Mouse (Mus musculus): Measurements from ENCODE around the gene Kcnq1. TPM values are rescaled to one million over a fixed set of nuclear protein-coding genes. Genes with fewer than 3 reads are reported as not detected.

Kcnq1 gene
- polyA plus RNA-seq, 1 experiment from 2014 or later, result 0.63 TPM

DNA sequence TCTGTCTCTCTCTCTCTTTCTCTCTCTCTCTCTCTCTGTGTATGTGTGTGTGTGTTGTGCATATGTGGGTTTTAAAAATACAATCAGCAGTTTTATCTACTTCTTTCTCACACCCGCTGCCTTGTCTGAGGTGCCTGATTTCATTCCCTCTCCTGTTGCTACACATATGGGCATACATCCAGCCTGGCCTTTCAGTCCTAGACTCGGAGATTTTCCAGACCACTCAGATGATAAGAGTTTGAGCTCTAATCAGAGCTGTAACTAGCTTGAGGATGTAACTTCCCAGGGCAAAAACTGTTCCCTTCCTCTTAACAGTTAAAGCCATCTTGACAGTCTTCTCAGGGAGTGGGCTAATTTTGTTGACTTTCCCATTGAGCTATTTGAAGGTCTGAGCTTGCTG, 265.2 kb downstream of the Kcnq1 start:
- no peaks in the 10 kb centered on the region for H3K27me3 ChIP-seq (ENCODE audit: insufficient read depth, low read length)
- TF ChIP-seq EP300 (IDR thresholded peaks at IDR 0.05; ENCODE audit: low read depth) (no peak), CTCF (IDR thresholded peaks at IDR 0.05; ENCODE audit: low read depth) (no peak)
- no peak overlapping the region for H3K4me2 ChIP-seq (ENCODE audit: low read depth, low read length)
- no peaks in the 10 kb centered on the region for H3K9me3 ChIP-seq (ENCODE audit: low read length)
- no peaks in the 10 kb centered on the region for H3K4me1 ChIP-seq (ENCODE audit: insufficient read depth)
- no peak overlapping the region for H3K4me3 ChIP-seq (ENCODE audit: low read depth, low read length)
- no peaks in the 10 kb centered on the region for H3K36me3 ChIP-seq (replicated peaks; ENCODE audit: insufficient read depth, low read length)
- ATAC-seq (no peak), DNase-seq (no peak)
- no peak overlapping the region for H3K27ac ChIP-seq (ENCODE audit: low read depth)
- no peak overlapping the region for H3K9ac ChIP-seq (replicated peaks)
- WGBS (ENCODE audit: insufficient replicate concordance), result 58% methylated on average over 2 of the region's 2 CpGs

- Histone ChIP-seq H3K9me3 (ENCODE audit: low read length) (no peaks in the 10 kb centered on the region), H3K9ac (replicated peaks) (no peak overlapping the region), H3K27ac (ENCODE audit: low read depth) (no peak overlapping the region), H3K27me3 (ENCODE audit: insufficient read depth, low read length) (no peaks in the 10 kb centered on the region), H3K4me1 (ENCODE audit: insufficient read depth) (no peaks in the 10 kb centered on the region), H3K36me3 (replicated peaks; ENCODE audit: insufficient read depth, low read length) (no peaks in the 10 kb centered on the region), H3K4me3 (ENCODE audit: low read depth, low read length) (no peak overlapping the region), H3K4me2 (ENCODE audit: low read depth, low read length) (no peak overlapping the region)
- WGBS (ENCODE audit: insufficient replicate concordance), result 37% methylated on average over 3 of the region's 3 CpGs
- ATAC-seq (no peak), DNase-seq (no peak)
- no peak for TF ChIP-seq EP300 (IDR thresholded peaks at IDR 0.05; ENCODE audit: low read depth)
- no peak for TF ChIP-seq CTCF (IDR thresholded peaks at IDR 0.05; ENCODE audit: low read depth)
Measured at GRCm38 (mm10) chr7:143373265-143373664, 267.1 kb downstream of the Kcnq1 start.

GRCm38 (mm10) chr7:143375945-143376344, 269.8 kb downstream of the Kcnq1 start:
- no peak for ATAC-seq
- H3K27me3 ChIP-seq (ENCODE audit: insufficient read depth, low read length), result no peaks in the 10 kb centered on the region
- no peaks in the 10 kb centered on the region for H3K4me1 ChIP-seq (ENCODE audit: insufficient read depth)
- TF ChIP-seq CTCF (IDR thresholded peaks at IDR 0.05; ENCODE audit: low read depth), result no peak
- TF ChIP-seq EP300 (IDR thresholded peaks at IDR 0.05; ENCODE audit: low read depth), result no peak
- H3K4me2 ChIP-seq (ENCODE audit: low read depth, low read length), result no peak overlapping the region
- no peaks in the 10 kb centered on the region for H3K9me3 ChIP-seq (ENCODE audit: low read length)
- DNase-seq, result no peak
- no peak overlapping the region for H3K4me3 ChIP-seq (ENCODE audit: low read depth, low read length)
- H3K9ac ChIP-seq (replicated peaks), result no peak overlapping the region
- H3K36me3 ChIP-seq (replicated peaks; ENCODE audit: insufficient read depth, low read length), result no peaks in the 10 kb centered on the region
- H3K27ac ChIP-seq (ENCODE audit: low read depth), result no peak overlapping the region
- WGBS (ENCODE audit: insufficient replicate concordance), result 84% methylated on average over 16 of the region's 16 CpGs

DNA sequence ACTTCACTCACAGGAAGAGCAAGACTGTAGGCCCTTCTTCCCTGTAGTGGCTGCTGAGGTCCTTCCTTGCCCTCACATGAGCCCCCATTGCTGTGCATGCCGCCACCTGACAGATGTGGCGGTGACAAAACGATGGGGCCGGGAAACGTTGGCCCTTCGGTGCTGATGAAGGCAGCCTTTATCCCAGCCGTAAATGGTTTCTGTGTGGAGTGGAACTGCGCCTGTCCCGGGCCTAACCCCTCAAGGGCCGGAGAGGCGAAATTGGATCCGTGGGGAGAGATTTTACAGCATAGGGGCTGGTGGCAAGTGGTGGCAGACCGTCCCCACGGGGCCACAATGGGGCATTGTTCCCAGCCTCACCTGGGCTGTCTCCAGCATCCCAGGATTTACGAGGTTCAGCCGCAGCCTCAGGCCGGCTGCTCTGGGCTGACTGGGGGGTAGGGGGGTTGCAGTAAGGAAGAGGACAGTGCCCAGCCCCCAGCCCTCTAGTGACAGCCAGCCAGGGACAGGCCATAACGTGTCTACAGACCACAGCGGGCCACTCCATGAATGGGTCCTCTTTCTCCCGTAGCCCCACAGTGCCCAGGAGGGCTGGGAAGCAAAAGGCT, 274.4 kb downstream of the Kcnq1 start:
- DNase-seq (no peak), ATAC-seq (no peak)
- H3K4me1 ChIP-seq (ENCODE audit: insufficient read depth), result no peaks in the 10 kb centered on the region
- H3K36me3 ChIP-seq (replicated peaks; ENCODE audit: insufficient read depth, low read length), result no peaks in the 10 kb centered on the region
- no peaks in the 10 kb centered on the region for H3K9me3 ChIP-seq (ENCODE audit: low read length)
- H3K4me3 ChIP-seq (ENCODE audit: low read depth, low read length), result no peak overlapping the region
- H3K4me2 ChIP-seq (ENCODE audit: low read depth, low read length), result no peak overlapping the region
- no peaks in the 10 kb centered on the region for H3K27me3 ChIP-seq (ENCODE audit: insufficient read depth, low read length)
- TF ChIP-seq EP300 (IDR thresholded peaks at IDR 0.05; ENCODE audit: low read depth), result no peak
- no peak for TF ChIP-seq CTCF (IDR thresholded peaks at IDR 0.05; ENCODE audit: low read depth)
- WGBS (ENCODE audit: insufficient replicate concordance), result 83% methylated on average over 20 of the region's 20 CpGs
- no peak overlapping the region for H3K9ac ChIP-seq (replicated peaks)
- H3K27ac ChIP-seq (ENCODE audit: low read depth), result no peak overlapping the region

GRCm38 (mm10) chr7:143386632-143387031, 280.5 kb downstream of the Kcnq1 start:
- no peaks in the 10 kb centered on the region for H3K9me3 ChIP-seq (ENCODE audit: low read length)
- H3K27ac ChIP-seq (ENCODE audit: low read depth), result no peak overlapping the region
- H3K9ac ChIP-seq (replicated peaks), result no peak overlapping the region
- no peak for TF ChIP-seq EP300 (IDR thresholded peaks at IDR 0.05; ENCODE audit: low read depth)
- TF ChIP-seq CTCF (IDR thresholded peaks at IDR 0.05; ENCODE audit: low read depth), result no peak
- H3K4me3 ChIP-seq (ENCODE audit: low read depth, low read length), result no peak overlapping the region
- ATAC-seq, result no peak
- 0 out of 2 replicates have a peak, but pooled peaks cover 3% of the 10 kb centered on the region for H3K4me1 ChIP-seq (ENCODE audit: insufficient read depth)
- 55% methylated on average over 1 of the region's 1 CpGs for WGBS (ENCODE audit: insufficient replicate concordance)
- H3K4me2 ChIP-seq (ENCODE audit: low read depth, low read length), result no peak overlapping the region
- no peaks in the 10 kb centered on the region for H3K27me3 ChIP-seq (ENCODE audit: insufficient read depth, low read length)
- DNase-seq, result no peak
- H3K36me3 ChIP-seq (replicated peaks; ENCODE audit: insufficient read depth, low read length), result no peaks in the 10 kb centered on the region

DNA sequence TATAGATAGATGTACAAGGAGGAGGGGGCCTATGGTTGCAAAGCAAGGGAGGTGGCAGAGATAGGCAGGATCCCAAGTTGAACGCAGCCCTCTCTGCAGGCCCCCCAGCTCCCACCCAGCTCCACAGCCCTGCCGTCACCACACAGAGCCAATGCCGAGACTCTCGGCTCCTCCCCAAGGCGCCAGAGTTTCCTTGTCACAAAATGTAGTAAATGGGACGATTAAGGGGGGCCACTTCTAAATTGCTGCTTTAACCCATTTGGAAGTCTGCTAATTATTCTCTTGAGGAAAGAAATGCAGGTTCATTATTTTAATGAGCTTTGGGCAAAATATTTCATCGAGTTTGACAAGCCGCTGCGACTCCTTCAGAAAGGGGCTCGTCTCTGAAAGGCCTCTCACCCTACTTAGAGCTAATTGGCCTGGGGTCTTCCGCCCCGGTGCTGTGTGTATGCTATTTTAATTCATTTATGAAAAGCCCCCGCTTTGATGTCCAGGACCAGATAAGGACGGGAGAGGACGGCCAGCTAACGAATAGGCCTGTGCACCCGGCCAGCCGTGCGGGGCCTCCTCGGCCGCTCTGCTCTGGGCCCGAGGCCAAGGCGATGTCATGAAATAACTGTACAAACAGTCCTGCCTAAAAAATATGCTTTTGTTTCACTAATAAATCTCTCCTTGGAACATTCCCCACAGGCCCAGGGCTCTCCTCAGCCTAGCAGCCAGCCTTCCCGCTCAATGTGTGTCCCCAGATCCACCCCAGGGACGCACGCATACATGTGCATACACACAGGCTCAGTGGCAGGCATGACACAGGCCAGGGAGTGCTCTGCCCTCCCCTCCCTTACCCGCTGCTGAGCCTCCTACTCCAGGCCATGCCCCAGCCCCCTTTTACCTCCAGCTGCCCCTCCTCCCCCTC, 282.9 kb downstream of the Kcnq1 start:
- Histone ChIP-seq H3K27ac (ENCODE audit: low read depth) (no peak overlapping the region), H3K4me3 (ENCODE audit: low read depth, low read length) (no peak overlapping the region), H3K36me3 (replicated peaks; ENCODE audit: insufficient read depth, low read length) (no peaks in the 10 kb centered on the region), H3K9ac (replicated peaks) (no peak overlapping the region), H3K9me3 (ENCODE audit: low read length) (no peaks in the 10 kb centered on the region), H3K4me2 (ENCODE audit: low read depth, low read length) (no peak overlapping the region), H3K27me3 (ENCODE audit: insufficient read depth, low read length) (no peaks in the 10 kb centered on the region), H3K4me1 (ENCODE audit: insufficient read depth) (0 out of 2 replicates have a peak, but pooled peaks cover 3% of the 10 kb centered on the region)
- DNase-seq (peak; percentile 39), ATAC-seq (peak; percentile 33; the same call in 1 of the 2 replicates)
- TF ChIP-seq EP300 (IDR thresholded peaks at IDR 0.05; ENCODE audit: low read depth) (no peak), CTCF (IDR thresholded peaks at IDR 0.05; ENCODE audit: low read depth) (no peak)
- 76% methylated on average over 27 of the region's 27 CpGs for WGBS (ENCODE audit: insufficient replicate concordance)
